Mouse (Mus musculus) fat pad, adult 2 months (tissue): ENCODE results near the gene Atp2a1.

Source experiments
- DNase-seq: peaks from one replicate; pipeline ENCODE4 v3.0.0-alpha.2; 2011; ENCODE audit warnings: low read depth, low spot score; ENCODE audit errors: extremely low read depth

Gene Atp2a1

DNA sequence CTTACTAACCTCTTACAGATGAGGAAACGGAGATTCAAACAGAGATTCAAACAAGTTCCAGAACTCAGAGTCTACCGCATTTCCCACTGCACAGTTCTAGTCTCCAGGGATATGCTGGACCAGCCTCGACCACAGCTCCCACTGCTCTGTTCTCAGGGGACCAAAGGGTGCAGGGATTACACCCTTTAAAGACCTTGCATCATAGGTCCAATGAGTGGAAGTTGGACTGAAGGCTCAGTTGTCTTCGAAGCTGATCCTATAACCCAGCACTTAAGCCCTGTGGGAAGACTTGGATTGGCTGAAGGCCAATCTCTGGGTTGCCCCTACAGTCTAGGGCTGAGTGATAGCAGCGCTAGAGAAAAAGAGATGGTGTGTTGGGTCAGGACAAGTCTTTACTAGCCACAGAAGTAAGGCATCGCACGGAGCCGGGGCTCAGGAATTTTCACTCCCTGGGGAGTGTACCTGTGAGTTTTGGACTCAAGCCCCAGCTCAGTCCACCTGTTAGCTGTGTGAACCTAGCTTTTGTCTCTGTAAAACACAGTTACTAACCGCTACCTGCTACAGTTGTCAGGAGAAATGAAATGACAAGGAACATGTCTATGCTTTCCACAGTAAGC lies 10.7 kb upstream of the Atp2a1 start:
- no peak for DNase-seq

DNA sequence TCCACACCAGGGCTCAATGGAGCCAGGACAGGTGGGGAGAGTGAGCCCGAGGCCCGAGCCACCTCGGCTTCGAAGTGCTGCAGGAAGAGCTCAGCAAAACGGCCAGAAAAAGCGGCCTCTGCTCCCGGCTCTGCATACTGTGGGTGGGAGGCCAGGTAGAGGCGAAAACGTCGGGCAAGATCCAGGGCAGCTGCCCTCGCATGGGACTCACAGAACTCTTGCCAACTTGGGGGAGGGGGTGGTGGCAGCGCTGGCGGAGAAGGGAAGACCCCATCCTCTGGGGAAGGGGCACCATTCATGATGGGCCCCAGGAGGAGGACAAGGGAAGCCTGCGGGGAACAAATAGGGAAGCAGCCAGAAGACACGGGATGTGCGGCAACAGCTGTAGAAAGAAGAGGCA lies 9.8 kb upstream of the Atp2a1 start:
- DNase-seq = no peak

DNA sequence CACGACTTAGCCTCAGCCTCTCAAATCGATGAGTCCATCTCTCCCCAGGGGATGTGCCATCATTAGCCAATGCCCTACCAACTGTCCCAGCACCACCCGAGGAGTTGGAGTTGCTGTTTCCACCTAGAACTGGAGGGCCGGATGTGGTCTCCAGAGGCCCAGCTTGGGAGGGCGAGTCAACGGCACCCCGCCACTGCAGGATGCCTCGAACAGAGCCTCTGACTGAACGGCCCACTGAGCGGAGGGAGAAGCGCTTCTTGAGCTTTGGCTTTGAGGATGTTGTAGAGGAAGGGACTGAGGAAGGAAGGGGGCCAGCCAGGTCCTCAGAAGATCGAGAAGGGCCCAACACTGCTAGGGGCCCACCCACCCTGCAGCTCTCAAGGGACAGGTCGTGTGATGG lies 9.4 kb upstream of the Atp2a1 start:
- DNase-seq = no peak

DNA sequence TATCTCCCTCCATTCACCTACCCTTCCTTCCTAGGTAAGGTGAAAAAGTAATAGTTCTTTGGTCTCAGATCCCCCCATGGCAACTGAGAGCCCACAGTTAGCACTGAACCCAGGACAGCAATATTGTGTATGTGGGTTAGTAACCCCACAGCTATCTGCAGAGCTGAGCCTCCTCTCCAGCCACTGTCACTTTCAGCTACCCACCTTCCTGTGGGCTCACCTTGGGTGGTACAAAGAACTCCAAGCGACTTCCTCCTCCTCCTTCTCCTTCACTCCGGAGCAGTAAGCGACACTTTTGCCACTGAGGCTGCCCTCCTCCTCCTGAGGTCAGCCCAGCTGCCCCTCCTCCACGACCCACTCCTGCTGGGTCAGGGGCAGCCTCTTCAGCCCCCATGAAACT lies 8.9 kb upstream of the Atp2a1 start:
- DNase-seq = no peak

DNA sequence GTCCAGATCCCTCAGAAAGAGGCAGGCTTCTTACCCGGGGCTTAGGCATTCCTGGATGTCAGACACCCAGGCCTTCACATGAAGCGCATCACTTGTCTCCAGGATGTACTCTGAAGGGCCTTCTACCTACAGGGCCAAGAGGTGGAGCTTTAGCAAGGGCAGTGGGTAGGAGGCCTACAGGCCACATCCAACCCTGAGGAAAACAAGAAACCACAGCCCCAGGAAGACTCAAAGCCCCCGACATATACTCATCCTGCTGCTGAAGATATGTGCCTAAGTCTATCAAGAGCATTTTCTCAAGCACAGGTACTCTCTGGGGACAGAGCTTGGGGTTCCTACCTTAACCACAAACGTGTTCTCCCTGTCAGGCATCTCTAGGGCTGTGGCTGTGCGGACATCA lies 8.5 kb upstream of the Atp2a1 start:
- DNase-seq = no peak

DNA sequence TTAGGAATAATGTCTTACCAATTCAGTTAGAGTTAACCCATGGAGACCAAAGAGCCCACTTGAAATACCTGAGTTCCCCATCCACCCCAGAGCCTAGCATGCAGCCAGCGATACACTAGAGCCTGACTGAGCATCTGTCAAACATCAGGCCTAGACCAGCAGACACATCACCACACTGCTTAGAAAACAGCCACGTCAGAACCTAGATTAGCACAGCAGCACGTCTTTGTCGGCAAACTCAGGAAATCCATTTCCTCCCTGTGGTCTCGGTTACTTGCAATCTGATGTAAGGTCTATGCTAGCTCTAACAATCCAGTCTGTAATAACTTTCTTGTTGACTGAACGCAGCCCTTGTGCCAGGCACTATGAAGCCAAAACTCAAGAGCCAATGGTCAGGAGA lies 7.2 kb upstream of the Atp2a1 start:
- DNase-seq = no peak

DNA sequence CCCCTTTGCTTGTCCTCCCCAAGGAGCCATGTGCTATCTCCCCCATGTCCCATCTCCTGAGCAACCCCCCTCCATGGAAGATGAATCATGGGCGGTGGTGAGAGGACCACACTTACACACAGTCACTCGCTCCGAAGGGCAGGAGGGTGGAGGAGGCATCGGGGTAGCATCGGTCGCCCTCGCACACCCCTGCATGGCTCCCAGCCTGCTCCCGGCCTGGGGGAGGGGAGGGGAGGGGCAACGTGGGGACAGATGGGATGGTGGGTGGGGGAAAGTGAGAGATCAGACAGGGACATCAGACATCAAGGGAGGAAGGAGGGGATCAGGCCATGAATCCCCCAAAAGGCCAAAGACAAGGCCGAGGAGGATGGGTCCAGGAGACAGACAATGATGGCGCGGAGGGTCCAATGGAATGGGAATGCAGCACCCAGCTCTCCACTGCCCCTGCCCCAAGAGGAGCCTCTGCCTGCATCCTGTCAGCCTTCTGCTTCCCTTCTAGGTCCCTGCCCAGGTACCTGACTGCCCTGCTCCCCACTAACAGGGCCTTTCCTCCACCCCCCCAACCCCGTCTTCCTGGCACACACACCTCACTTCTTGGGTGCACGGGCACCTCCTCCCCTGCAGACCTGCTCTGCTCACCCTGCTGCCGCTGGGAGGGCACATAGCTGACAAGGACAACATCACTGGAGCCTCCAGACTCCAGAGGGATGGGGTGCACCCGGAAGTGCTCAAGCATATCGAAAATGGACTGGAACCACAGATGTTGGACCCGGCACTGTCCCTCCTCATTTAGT lies 5.1 kb upstream of the Atp2a1 start:
- DNase-seq = no peak

DNA sequence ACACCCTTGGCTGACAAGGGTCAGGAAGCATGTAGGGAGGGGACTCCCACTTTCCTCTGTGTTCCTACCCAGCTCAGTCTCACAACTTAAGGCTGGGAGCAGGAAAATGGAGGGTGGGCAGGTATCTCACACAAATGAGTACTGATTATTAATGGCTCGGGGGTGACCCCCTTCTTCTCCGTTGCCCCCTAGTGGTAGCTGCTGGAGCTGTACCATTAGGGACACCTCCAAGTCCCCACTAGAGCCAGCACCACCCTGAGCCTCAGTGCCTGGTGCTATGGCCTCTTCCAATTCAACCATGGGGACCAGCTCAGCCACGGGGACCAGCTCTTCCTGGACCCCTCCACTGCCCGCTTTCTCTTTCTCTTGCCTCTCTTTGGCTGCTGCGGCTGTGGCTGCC lies 4.4 kb upstream of the Atp2a1 start:
- DNase-seq = no peak

DNA sequence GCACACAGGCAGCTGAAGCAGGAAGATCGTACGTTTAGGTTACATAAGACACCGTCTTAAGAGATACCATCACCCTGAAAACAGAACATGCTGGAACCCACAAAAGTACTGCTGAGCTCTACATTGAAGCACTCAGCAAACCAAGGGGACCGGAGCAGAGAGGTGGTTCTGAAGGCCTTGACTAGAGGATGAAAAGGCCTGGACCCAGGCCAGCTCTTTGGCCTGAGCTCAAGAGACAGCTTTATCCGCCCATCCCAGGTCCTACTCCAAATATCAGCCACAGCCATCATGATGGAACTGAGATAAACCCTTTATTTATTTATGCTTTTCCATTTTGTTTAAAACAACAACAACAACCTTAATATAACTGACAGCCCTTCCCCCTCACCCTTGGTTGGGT lies 3.8 kb upstream of the Atp2a1 start:
- no peak for DNase-seq

DNA sequence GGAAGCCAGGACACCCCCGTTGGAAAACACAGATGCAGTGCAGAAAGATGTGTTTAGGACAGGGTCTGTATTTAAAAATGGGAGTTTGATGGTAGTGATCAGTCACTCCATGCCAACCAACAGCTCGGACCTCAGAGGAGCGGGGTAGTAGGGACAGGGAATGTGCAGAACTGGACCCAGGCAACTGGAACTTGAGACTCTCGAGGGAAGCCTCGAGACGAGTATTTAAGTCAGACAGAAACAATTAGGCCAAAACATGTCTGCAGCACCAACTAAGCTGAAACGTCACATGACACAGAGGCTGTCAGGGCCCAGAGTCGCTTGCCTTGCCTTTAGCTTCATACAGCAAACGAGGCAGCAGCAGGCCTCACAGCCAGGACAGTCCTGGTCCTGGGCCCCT lies 3.2 kb upstream of the Atp2a1 start:
- no peak for DNase-seq

DNA sequence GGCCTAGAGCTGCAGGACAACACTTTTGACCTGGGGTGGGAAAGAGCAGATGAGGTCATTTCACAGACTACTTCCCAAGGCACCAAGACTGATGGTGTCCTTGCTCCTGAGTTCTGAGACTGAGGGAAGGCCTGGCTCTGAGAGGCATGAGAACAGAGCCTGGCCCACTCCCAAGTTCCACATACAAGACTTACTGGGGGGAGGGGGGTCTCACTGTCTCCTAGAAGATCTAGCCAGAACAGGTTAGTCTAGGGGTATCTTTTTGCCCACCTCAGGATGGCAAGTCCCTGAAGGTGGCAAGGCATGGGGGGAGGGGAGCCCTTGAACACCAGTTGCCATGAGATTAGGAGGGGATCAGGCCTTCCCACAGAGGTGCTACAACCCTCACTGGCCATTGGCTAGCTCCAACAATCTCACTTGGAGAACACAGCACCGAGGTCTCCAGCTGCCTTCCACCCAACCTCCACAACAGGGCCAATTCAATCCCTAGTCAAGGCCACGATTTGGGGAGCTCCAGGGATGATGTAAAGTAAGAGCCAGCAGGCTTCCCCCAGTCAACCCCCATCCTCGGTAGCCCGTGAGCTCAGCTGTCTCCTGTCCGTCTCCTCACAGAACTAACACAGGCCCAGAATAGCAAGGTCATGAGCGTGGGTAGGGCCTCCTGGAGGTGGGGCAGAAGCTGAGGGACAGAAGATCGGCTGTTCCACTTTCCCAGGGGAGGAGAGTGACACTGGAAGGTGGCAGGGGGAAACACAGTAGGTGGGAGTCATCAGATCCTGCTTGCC lies 2.5 kb upstream of the Atp2a1 start:
- DNase-seq = no peak

DNA sequence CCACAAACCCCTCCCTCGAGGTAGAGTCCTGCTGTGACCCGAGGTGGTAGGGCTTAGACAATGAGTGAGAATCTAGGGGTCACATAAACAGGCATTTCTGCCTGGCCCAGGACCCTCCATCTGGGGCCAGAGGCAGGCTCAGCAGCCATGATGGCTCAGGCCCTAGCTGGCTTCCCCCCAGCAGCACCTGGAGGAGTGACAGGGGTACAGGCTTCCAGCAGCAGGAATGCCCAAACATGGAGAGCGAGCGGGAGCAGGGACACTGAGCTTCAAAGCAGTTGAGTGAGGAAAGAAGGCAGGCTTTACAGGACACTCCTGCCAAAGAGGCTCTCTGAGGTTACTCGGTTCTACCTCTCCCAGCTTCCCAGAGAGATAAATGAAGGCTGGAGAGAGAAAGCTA lies 1.9 kb upstream of the Atp2a1 start:
- DNase-seq = no peak

DNA sequence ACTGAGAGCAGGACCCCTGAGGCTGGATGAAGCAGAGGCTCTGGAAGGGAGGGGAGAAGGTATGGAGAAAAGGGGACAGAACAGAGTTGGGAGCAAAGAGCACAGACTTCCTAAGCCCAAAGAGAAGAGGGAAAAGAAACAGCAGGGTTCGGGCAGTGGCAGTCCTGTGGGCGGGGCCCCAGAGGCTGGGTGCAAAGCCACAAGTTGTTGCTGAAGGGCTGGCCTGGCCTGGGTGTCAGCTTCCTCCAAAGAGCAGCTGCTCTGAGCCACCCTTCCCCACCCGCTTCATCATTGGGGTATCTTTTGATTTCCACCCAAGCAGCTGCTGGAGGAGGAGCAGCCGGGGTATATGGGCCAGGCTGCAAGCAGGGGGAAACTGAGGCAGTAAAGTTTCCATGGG lies 1.2 kb upstream of the Atp2a1 start:
- DNase-seq = no peak

DNA sequence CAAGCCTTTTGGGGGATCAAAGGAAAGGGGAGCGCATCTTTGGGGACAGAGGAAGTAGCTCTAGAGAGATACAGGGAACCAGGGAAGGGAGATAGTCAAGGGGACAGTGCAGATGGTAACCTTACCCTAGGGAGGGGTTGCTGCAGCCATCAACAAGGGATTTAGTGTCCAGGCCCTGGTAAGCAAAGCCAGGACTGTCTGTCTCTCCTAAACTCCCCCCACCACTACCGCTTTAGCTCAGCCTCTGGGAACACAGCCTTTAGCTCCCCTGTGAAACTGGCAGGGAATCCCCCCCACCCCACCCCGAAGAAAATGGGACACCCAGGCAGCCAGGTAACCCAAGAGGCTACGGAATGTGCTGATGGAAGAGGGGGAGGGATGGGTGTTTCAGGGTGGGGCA lies 639 bp upstream of the Atp2a1 start:
- DNase-seq = no peak

DNA sequence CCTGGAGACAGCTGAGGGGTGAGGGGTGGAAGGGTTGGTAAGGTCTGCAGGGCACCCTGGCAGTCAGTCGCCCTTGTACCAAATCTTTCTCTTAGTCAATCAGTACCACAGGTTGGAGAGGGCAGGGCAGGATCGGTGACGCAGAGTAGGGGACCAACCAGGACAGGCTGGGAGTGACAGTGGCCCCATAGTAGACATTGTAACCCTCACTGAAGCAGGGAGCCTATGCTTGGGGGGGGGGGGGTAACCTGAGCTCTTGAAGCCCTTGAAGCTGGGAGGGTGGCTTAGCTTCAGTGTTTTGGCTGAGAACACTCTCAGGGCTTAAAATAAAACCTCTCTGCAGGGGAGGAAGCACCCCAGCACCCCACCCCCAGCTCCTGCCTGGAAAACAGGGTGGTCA lies 1.3 kb downstream of the Atp2a1 start:
- DNase-seq = no peak

DNA sequence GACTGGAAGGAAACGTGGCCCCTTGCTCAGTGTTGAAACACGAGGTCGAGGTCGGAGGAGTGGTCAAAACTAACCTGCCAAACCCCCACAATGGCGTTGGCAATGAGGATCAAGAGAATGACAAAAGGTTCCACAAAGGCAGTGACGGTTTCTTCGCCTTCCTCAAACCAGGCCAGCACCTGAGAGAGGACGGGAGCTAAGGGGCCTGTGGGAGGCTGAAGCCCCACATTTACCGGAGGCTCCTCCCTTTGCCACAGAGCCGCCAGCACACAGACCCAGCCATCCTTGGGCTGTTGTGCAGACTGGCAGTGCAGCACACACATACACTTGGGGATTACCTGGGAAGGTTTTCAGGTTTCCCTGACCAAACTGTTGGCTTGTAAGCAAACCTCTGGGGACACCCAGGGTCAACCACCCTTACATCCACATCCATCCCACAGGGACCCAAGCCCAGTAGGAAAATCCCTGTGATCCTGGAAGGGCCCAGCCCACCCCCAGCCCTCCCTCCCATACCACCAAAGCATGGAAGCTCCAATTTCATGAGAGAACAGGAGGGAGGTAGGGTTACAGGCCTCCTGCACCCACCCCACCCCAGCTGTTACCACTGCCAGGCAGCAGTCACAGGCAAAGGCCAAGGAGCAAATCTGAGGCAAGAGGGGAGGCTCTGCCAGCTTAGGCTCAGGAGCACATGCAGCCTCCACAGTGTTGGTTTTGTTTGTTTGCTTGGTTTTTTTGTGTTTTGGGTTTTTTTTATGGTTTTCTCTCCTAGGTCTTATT lies 2.1 kb downstream of the Atp2a1 start:
- no peak for DNase-seq

DNA sequence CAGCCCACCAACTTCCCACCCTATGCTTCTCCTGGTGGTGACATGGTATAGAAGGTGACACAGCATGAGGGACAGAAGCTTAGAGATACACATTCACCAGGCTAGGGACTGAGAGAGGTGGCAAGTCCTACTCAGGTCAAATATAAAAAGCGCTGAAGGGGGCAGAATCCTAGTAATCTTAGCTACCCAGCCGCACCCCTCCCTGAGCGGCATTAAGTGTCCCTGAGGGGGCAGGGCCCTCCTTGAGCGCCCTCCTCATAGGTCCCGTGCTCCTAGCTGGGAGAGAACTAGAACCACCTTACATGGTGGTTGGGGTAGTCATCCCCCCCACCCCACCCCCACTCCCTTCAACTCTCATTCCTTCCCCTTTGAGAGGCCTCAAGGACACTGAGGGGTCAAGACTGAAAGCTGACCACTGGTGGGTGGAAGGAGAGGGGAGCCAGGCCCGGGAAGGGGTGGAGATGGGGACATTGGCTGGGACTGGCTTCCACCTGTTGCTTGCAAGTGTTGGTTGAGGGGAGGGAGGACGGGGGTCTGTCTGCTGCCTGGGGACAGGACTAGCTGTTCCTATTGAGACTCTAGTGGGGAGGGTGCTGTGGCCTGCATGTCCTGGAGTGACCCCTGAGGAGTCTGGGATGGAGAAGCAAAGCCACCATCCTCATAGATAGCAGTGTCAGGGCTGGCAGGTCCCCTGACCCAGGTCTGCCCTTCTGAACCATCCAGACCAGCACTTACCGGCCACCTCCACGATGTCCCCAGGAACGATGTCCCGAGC lies 3.9 kb downstream of the Atp2a1 start:
- DNase-seq = no peak

DNA sequence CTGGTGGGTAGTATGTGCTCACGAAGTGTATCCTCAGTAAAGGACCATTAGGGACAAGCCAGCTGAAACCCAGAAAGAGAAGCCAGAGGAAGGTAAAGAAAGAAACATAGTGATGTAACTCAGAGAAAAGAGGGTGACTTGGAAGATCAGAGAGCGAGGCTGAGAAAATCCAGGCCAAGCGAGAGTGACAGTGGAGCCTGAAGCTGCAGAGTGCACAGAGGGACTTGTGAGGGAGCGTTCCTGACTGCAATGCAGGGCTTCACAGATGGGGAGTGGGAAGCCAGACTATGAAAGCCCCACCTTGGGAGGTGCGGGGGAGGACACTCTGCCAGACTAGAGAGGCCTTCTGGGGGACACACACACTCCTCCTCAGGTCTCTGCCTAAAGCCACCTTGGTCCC lies 4.7 kb downstream of the Atp2a1 start:
- DNase-seq = no peak

DNA sequence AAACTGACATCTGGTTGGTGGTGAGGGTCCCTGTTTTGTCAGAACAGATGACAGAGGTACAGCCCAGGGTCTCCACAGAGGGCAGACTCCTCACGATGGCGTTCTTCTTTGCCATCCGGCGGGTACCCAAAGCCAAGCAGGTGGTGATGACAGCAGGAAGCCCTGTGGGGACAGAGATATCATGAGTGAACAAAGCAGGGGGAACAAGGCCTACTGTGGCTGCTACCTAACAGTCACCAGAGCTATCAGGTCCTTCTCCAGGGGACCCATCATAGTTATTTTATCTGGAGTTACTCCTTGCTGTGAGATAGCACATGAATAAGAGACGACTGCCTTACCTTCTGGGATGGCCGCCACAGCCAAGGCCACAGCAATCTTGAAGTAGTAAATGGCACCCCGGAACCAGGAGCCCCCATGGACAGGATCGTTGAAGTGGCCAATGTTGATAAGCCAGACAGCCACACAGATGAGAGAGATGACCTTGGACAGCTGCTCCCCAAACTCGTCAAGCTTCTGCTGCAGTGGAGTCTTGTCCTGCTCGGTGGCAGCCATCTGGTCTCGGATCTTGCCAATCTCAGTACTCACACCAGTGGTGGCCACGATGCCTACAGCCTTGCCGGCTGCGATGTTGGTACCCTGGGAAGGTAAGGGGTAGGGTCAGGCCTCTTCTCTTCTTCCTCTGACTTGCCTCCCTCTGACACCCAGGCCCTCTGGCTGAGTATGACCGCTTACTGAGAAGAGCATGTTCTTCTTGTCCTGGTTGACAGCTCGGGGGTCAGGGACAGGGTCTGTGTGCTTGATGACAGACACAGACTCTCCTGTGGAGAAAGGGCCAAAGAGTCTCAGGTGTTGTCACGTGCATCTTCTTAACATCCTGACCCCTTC lies 6.3 kb downstream of the Atp2a1 start:
- no peak for DNase-seq

DNA sequence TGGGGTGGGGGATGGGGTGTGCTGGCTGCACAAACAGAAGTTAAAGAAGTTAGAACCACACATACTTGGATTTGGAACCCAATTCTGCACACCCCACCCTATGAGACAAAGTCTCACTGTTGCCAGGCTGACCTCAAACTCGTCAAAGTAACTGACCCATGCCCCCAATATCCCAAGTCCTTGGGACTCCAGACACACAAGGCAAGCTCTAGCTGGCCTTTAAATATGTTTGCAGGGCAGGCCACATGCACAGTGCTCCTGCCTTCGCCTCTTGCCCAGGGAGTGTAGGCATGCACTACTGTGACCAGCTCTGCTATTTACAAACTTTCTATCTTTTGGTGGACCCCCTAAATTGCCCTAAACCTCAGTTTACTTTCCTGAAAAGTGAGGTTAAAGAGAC lies 7.7 kb downstream of the Atp2a1 start:
- no peak for DNase-seq
